Mouse (Mus musculus) lung, postnatal 4 days (tissue): Measurements from ENCODE around the gene Ggct.

Source experiments
- DNase-seq, 2 experiments: peaks; one replicate each; pipeline ENCODE4 v3.0.0; 2021

The Ggct gene

DNA sequence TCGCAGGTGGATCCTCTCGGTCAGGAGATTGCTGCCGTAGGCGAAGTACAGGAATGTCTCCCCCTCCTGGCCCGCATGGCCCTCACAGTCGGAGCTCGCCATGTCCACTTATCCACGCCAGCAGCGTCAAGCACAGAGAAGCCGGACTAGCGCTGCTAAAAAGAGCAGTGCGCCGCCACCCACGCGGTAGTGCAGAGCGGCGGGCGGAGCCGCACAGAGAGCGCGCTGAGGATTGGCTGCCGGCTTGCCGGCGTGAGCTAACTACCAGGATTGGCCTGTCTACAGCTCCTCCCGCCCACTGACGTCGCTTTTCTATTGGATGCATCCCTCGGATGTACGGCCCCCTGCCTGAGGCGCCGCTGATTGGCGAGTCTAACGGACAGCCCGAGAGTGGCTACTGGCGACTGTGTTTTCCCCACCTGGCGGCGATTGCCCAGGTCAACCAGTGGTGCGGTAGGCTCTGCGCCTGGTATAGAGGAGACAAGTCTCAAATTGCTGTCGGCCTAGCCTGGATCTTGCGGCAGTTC lies at the start of gene Ggct:
Ggct (minus strand) TSS at position 217 of the 527 bp plus-strand sequence.
- peak; percentile 96 to 98 for DNase-seq

DNA sequence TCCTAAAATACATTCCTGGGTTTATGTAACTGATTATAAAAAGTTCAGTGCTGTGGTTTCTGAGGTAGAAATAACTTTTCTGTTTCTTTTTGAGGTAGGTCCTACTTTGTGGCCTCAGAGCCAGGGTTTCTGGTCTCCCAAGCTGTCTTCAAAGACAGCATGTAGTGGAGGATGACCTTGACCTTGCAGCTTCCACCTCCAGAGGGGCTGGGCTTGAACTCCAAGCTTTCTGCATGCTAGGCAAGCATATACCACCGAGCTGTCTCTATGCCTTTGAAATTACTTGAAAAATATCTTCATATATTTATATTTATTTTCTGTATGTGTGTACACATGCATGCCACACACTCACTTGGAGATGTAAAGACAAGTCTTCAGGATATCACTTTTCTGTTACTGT lies 47.3 kb upstream of the Ggct start:
- no peak for DNase-seq

DNA sequence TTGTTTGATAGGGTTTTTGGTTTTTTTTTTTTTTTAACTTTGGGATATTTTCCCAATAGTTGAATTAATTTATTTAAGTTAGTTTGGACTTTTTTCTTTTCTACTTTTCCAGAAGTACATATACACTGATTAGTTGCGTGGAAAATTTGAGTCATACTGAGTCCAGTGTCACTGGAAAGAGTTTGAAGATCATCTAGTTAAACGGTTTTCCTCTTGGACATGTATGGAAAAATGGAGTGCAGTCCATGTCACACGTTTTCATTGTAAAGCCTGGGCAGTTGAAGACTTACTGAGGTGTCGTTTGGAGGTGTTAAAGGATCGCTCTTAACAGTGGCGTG lies 46.7 kb upstream of the Ggct start:
- no peak for DNase-seq

- DNase-seq, result no peak
Observed at GRCm38 (mm10) chr6:55038671-55039445, 46.1 kb upstream of the Ggct start.

DNA sequence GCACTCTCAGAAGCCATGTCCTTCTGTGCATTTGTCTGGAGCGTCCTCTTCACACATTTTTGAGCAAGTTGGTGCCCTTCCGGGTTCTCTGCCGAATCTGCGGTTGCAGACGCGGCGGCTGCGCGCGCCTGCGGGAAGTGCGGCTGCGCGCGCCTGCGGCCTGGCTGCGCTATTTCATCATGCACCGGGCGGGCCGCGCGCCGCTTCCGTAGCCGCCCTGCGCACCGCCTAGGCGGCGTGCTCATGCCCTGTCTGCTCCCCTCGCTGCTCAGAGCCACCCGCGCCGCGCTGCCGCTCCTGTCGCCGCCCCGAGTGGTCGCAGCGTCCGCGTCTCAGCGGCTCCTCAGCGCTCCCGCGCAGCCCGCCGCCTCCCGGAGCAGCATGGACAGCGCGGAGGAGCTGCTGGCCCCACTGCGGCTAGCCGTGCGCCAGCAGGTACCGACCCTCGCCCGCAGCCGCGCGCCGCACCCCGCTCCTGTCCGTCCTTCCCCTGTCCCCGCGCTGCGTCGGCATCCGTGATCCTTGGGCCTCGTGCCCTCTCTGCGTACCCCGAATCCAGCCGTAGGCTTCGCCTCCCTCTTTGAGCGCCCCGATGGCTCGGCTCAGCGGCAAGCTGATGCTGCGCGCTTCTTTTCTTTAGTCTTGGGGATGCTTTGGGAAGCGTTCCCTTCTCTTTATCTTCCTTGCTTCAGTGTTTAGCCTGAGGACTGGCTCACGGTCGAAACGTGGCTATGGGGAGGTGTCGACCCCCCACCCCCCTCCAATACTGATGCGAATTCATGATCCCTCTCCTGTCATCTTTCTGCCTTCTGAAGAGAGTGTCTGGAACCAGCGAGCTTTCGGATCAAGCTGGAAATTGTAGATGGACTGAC lies 45.3 kb upstream of the Ggct start, which contains the start of gene Gars:
Gars (plus strand) TSS at position 209 of the 872 bp plus-strand sequence.
- peak; percentile 91 to 94 for DNase-seq

- DNase-seq, result no peak
Observed at GRCm38 (mm10) chr6:55036731-55037130, 44.0 kb upstream of the Ggct start.

- peak in 1 of 2 experiments; percentile 54 for DNase-seq
Observed at GRCm38 (mm10) chr6:55027642-55028041, 34.9 kb upstream of the Ggct start.

- no peak for DNase-seq
Observed at GRCm38 (mm10) chr6:55021806-55022205, 29.1 kb upstream of the Ggct start.

GRCm38 (mm10) chr6:55018417-55018816 lies 25.7 kb upstream of the Ggct start:
- DNase-seq, result no peak

DNA sequence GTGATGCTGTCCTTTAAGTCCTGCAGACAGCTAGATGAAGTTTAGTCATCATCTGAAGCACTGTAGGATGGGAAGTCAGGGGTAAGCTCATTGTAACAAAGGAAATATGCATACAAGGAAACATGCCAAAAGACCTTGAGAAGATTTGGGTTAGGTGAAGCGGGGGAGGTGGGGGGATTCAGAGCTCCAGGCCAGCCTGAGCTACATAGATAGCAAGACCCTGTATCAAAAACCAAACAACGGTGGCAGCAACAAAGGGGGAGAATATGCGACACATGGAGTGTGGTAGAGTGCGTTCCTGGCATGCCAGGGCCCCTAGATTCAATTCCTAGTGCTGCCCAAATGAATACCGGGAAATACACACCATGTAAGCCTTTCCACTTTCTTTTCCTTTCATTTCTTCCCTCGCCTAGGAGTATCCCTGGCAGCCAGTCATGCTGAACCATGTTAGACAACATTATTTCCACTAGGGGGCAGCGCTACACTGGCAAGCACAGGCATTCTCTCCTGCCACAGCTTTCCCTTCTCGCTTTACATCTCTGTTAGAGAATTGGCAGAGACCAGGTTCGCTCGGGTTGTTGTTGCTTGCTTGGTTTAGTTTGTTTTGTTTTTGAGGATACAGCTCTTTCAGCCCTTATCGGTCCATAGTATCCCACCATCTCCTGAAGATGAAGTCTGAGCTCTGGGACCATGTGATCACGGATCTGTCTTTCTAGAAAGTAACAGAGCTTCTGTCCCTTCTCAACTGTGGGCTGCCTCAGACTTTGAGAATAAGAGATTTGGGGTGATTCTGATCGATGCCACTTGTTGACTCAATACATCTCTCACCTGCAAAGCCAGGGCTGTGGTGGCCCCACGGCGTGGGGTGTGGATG lies 24.2 kb upstream of the Ggct start:
- DNase-seq, result peak; percentile 54 to 77

GRCm38 (mm10) chr6:55016236-55016635 lies 23.5 kb upstream of the Ggct start:
- DNase-seq, result peak; percentile 68 to 70

GRCm38 (mm10) chr6:55014184-55014583 lies 21.4 kb upstream of the Ggct start:
- DNase-seq, result no peak

DNA sequence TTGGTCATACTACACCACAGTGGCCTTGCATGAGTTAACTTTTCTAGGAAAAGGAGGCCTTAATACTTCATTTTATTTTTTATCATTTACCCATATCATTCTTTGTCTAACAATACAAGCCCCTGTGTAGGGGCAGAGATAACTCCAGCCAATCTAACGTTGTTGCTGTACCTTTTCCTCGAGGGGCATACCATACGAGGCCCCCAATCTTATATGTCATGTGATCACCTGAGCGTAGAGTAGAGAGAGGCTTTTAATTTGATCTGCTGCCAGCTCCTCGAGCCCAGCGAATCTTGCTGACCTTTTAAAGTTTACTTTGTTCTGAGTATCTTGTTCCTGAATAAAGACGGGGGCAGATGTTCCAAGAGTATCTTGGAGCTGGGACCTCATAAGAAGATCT lies 19.8 kb upstream of the Ggct start:
- no peak for DNase-seq

DNA sequence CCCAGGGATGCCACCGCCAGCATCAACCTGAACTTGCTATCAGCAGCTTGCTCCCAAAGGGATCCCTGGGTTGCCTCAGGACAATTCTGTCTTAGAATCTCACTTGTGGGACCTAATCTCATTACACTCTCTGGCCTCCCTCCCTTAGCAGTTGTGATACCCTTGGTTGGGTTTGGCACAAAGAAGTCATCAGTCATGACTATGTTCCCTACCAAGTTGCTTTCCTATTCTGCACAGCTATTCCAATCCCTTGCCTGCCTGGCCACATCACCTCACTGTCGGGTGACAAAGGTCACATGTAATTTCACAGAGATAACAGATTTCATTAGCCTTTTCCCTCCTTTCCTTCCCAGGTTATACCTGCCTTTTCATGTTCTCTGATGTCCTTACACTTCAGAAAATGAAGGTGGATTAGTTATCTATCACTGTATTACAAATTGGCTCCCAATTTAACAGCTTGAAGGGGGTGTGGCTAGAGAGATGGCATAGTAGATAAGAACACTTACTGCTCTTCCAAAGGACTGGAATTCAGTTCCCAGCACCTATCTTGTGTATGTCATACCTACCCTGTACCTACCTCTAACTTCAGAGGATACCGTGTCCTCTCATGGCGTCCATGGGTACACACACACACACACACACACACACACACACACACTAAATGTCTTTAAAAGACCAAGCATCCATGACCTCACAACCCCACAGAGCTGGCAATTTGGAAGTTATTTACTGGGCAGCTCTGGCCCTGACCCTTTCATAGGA lies 17.8 kb upstream of the Ggct start:
- no peak for DNase-seq

DNA sequence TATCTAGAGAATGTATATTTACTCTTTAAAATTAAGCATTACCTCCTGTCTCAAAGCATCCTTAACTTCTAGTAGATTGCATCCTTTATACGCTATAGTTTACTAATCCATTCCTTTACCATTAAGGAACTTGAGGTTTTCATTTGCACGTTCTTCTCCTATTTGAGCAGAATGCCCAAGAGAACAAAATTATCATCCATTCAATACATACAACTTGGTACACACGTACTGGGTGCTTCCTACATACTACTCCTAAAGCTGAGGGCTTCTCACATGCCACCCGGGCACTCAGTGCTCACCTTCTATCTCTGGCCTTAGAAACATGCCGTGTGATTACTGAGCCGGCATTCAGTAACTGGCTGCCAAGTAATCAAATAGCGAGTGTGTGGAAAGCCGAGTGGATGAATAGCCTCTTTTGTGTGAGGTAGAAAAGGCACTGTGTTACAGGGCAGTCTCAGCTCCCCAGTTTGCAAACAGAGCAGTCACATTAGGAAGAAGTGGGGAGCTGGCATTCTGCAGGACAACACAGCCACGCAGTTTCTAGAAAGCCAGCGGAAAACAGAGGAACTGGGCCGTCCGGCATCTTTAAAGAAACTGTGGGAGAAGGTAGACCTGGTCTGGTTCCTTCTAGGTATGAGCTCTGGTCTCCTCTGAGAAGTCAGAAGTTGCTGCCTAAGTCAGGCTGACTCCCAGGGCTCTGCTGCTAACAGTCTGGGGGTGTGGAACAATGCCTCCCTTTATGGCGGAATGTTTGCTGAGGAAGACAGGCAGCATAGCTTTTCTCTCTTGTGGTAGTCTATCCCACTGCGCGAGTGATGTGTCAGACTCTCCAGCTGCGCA lies 16.9 kb upstream of the Ggct start:
- no peak for DNase-seq

DNA sequence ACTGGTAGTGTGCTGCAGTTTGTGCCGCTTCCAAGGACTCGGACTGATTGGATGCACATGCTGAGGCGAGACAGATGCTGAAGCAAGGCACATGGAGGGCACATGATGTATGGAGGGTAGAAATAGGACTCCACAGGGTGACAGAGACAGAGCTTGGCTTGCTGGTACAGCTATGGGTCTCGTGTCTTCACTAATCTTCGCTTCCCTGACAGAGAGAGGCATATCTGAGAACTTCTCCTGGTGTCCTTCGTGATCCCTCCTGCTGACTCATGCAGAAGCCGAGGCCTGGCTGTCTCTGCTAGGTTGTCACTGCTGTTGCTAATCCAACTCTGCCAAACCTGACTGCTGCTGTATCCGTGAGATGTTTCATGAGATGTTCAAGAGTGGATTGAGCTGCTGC lies 15.7 kb upstream of the Ggct start:
- no peak for DNase-seq

- DNase-seq, result no peak
Observed at GRCm38 (mm10) chr6:55003559-55003958, 10.8 kb upstream of the Ggct start.

DNA sequence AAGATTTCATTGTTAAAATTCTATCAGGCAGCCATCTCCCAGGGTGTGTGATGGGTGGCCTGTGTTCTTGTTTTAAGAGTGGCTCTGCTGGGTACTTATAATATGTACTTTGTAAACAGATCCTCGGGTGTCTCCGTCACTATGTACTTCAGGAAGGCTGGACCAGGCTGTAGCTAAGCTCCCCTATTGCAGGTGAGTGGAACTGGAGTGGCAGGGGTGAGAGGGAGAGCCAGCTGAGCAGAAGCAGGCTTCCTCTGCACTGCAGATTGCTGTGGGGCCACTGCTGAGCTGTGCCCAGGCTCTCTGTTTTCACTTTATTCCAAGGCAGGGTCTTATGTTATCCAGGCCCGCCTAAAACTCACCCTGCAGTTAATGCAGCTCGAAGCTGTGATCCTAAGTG lies 9.7 kb upstream of the Ggct start:
- DNase-seq, result no peak

GRCm38 (mm10) chr6:55001320-55001719 lies 8.6 kb upstream of the Ggct start:
- DNase-seq, result no peak

- DNase-seq, result no peak
Observed at GRCm38 (mm10) chr6:54997726-54998125, 5.0 kb upstream of the Ggct start.

DNA sequence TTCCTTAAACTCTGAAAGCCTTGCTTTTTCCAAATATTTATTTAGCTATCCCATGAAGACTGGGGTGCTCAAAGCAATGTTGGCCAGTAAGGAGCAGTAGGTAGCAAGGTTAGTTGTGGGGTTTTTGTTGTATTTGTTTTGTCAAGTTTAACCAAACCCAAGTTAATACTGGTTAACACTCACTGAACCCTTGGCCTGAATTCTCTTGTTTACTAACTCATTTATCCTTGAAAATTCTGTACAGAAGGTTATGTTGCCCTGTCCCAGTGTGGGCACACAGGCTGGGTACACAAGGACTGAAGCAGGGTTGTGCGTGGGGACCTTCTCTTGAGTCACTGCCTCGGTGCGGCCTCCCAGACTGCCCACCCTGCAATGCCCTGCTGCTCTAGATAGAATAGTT lies 3.6 kb upstream of the Ggct start:
- no peak for DNase-seq
